Mouse (Mus musculus) CH12.LX (cell line): ENCODE measurements around the gene Slc26a9.

Experiments
- CTCF ChIP-seq, 2 experiments: IDR thresholded peaks in 1 of 2; conservative IDR thresholded peaks in 1 of 2; 2 replicates each; pipeline ENCODE4 v1.5.1; 2011 to 2012; ENCODE audit warnings: low read depth in 2 of 2, low read length in 2 of 2, improper control_type of control experiment in 1 of 2, inconsistent platforms in 1 of 2, mild to moderate bottlenecking in 1 of 2, moderate library complexity in 1 of 2
- EP300 ChIP-seq: IDR thresholded peaks from 2 replicates; pipeline ENCODE4 v1.6.1; 2011; ENCODE audit warnings: low read length, improper control_type of control experiment
- ETS1 ChIP-seq: conservative IDR thresholded peaks from 2 replicates; pipeline ENCODE4 v1.6.1; 2012; ENCODE audit warnings: low read depth, mild to moderate bottlenecking, inconsistent platforms, low read length, improper control_type of control experiment, moderate library complexity
- POLR2A ChIP-seq: IDR thresholded peaks from 2 replicates; pipeline ENCODE4 v1.6.1; 2011; ENCODE audit warnings: low read depth, mild to moderate bottlenecking, improper control_type of control experiment, low read length
- SIN3A ChIP-seq: IDR thresholded peaks from 2 replicates; pipeline ENCODE4 v1.6.1; 2012; ENCODE audit warnings: low read length, improper control_type of control experiment, inconsistent platforms
- UBTF ChIP-seq: IDR thresholded peaks from 2 replicates; pipeline ENCODE4 v1.6.1; 2012; ENCODE audit warnings: low read depth, mild to moderate bottlenecking, inconsistent platforms, low read length, improper control_type of control experiment, moderate library complexity
- USF1 ChIP-seq: IDR thresholded peaks from 2 replicates; pipeline ENCODE4 v1.6.1; 2014; ENCODE audit warnings: low read depth, mild to moderate bottlenecking, inconsistent platforms, low read length, improper control_type of control experiment

- no peak for TF ChIP-seq SIN3A
- TF ChIP-seq POLR2A, result no peak
- TF ChIP-seq EP300, result no peak
- no peak for TF ChIP-seq CTCF (conservative IDR thresholded peaks at IDR 0.05 in 1 of 2, IDR thresholded peaks at IDR 0.05 in 1 of 2; ENCODE audit: low read depth in 2 of 2, low read length in 2 of 2)
- TF ChIP-seq USF1, result no peak
- TF ChIP-seq ETS1, result no peak
- no peak for TF ChIP-seq UBTF
Observed at GRCm38 (mm10) chr1:131743868-131744464, at the start of gene Slc26a9.
